Mouse (Mus musculus): ENCODE data around the gene Srebf2. TPM values are rescaled to one million over a fixed set of nuclear protein-coding genes. Genes with fewer than 3 reads are reported as not detected.

The Srebf2 gene
- total RNA-seq, 4 experiments from 2014 or later: 175 to 214 (median 189) TPM

Small RNA genes lying within 50 kb of the gene (microRNA-seq; reads per million reads assigned to microRNA genes)
- gene Mir33: 30.3 to 34.4 reads per million in 2 experiments

Other genes starting within 250 kb of the Srebf2 start
- 10 to 100 TPM; 39.5 to 50.1 (median 47.8) TPM for gene Polr3h, start 220.9 kb upstream of the Srebf2 start, total RNA-seq (2022)
- 10 to 100 TPM; 63.2 to 67.4 (median 65.9) TPM for gene Csdc2, start 210.4 kb upstream of the Srebf2 start, total RNA-seq (2022)
- gene Pmm1, start 186.3 kb upstream of the Srebf2 start, total RNA-seq (2022): 100 to 1,000 TPM; 190 to 206 (median 199) TPM
- gene 1700029P11Rik, start 166.6 kb upstream of the Srebf2 start, total RNA-seq (2022): not detected
- gene Xrcc6, start 159.3 kb upstream of the Srebf2 start, total RNA-seq (2022): 10 to 100 TPM; 27.4 to 35.4 (median 28.9) TPM
- gene Desi1, start 113.3 kb upstream of the Srebf2 start, total RNA-seq (2022): 100 to 1,000 TPM in 2 of 4 experiments, 10 to 100 TPM in 2; 90.4 to 112 (median 101) TPM
- 100 to 1,000 TPM in 3 of 4 experiments, 10 to 100 TPM in 1; 98.4 to 120 (median 115) TPM for gene Snu13, start 99.6 kb upstream of the Srebf2 start, total RNA-seq (2022)
- not detected for gene 4930407I10Rik, start 88.0 kb upstream of the Srebf2 start, total RNA-seq (2022)
- gene Mei1, start 77.2 kb upstream of the Srebf2 start, total RNA-seq (2022): under 1 TPM; 0.35 to 0.87 (median 0.66) TPM
- gene Ccdc134, start 19.3 kb upstream of the Srebf2 start, total RNA-seq (2022): 10 to 100 TPM; 10.4 to 14.3 (median 13.0) TPM
- 1 to 10 TPM; 1.6 to 3.5 (median 2.0) TPM for gene Shisa8, start 65.6 kb downstream of the Srebf2 start, total RNA-seq (2022)
- under 1 TPM in 2 of 4 experiments, not detected in 2; 0.69 to 0.80 TPM for gene Tnfrsf13c, start 77.2 kb downstream of the Srebf2 start, total RNA-seq (2022)
- 1 to 10 TPM; 2.6 to 4.8 (median 4.4) TPM for gene Cenpm, start 97.6 kb downstream of the Srebf2 start, total RNA-seq (2022)
- gene 1500009C09Rik, start 105.2 kb downstream of the Srebf2 start, total RNA-seq (2022): 100 to 1,000 TPM in 3 of 4 experiments, 10 to 100 TPM in 1; 91.7 to 112 (median 104) TPM
- 100 to 1,000 TPM; 583 to 608 (median 584) TPM for gene Sept3, start 127.7 kb downstream of the Srebf2 start, total RNA-seq (2022)
- not detected for gene Wbp2nl, start 151.8 kb downstream of the Srebf2 start, total RNA-seq (2022)
- gene Naga, start 191.7 kb downstream of the Srebf2 start, total RNA-seq (2022): 10 to 100 TPM; 33.0 to 56.7 (median 43.1) TPM
- gene Pheta2, start 191.8 kb downstream of the Srebf2 start, total RNA-seq (2022): 1 to 10 TPM in 1 of 4 experiments, under 1 TPM in 3; 0.22 to 1.2 (median 0.32) TPM
- 100 to 1,000 TPM; 123 to 145 (median 138) TPM for gene Smdt1, start 191.8 kb downstream of the Srebf2 start, total RNA-seq (2022)
- 100 to 1,000 TPM; 177 to 207 (median 191) TPM for gene Ndufa6, start 207.1 kb downstream of the Srebf2 start, total RNA-seq (2022)
- 10 to 100 TPM; 46.4 to 55.0 (median 53.4) TPM for gene Cyp2d22, start 233.1 kb downstream of the Srebf2 start, total RNA-seq (2022)
- under 1 TPM in 1 of 4 experiments, not detected in 3; 0.45 TPM for gene Cyp2d11, start 246.8 kb downstream of the Srebf2 start, total RNA-seq (2022)